Mouse (Mus musculus) spleen, adult 12 weeks (tissue): ENCODE results near the gene Hand1.

Experiments
- DNase-seq: peaks from one replicate; pipeline ENCODE4 v3.0.0; 2022; ENCODE audit warnings: low spot score

Hand1 gene

GRCm38 (mm10) chr11:57801766-57802510 lies 30.7 kb downstream of the Hand1 start:
- DNase-seq: no peak

- peak; percentile 91 for DNase-seq
Observed at GRCm38 (mm10) chr11:57800971-57801765, 31.4 kb downstream of the Hand1 start, which contains the start of gene Sap30l. Gene Sap30l (plus strand): TSS chr11:57801637.

- no peak for DNase-seq
Observed at GRCm38 (mm10) chr11:57800266-57800951, 32.2 kb downstream of the Hand1 start.

- DNase-seq: no peak
Observed at GRCm38 (mm10) chr11:57799456-57799855, 33.2 kb downstream of the Hand1 start.

- no peak for DNase-seq
Observed at GRCm38 (mm10) chr11:57797828-57798227, 34.8 kb downstream of the Hand1 start.

GRCm38 (mm10) chr11:57795086-57795485 lies 37.5 kb downstream of the Hand1 start:
- no peak for DNase-seq

GRCm38 (mm10) chr11:57790866-57791535 lies 41.6 kb downstream of the Hand1 start:
- no peak for DNase-seq

GRCm38 (mm10) chr11:57787913-57788312 lies 44.7 kb downstream of the Hand1 start:
- DNase-seq: peak; percentile 43

- DNase-seq: no peak
Observed at GRCm38 (mm10) chr11:57786616-57787418, 45.8 kb downstream of the Hand1 start.

- DNase-seq: no peak
Observed at GRCm38 (mm10) chr11:57779824-57780223, 52.8 kb downstream of the Hand1 start.
